Mouse (Mus musculus): ENCODE measurements around the gene Uba3.

DNA sequence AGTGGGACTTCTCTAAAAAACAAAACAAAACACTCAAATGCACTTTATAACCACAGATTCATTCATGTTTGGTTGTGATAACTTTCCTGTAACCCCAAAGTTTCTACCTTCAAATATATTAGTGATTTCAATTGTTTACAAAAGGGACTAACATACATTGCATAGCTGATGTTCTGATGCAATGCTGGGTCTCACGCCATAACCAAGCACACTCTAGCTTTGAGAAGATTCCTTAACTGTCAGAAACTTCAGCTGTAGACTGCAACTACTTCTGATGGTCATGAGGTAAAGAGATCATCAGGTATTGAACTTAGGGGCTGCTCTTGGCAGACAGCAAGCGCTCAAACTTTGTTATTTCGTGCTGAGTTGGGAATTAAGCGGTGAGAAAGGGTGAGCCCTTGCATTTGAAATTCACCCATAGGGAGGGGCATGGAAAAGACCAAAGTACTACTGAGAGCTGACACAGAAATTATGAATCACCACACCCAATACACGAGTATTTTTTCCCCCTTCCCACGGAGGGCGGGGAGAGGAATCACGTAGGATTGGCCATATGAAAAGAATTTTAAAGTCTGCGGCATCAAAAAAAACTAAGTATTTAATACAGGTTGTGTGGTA lies 1.1 kb downstream of the Uba3 start:
- no peak for TF ChIP-seq POLR2A (IDR thresholded peaks at IDR 0.05; ENCODE audit: insufficient read depth, low read depth, low read length)
- no peak for TF ChIP-seq CTCF (IDR thresholded peaks at IDR 0.05; ENCODE audit: insufficient read depth, low read depth, low read length)

All from olfactory bulb, adult 2 months (tissue).